Mouse (Mus musculus): ENCODE results near the gene Unc5c.
A peak's percentile ranks its signal among the peaks of the same experiment; 100 is the strongest.

Unc5c gene

DNA sequence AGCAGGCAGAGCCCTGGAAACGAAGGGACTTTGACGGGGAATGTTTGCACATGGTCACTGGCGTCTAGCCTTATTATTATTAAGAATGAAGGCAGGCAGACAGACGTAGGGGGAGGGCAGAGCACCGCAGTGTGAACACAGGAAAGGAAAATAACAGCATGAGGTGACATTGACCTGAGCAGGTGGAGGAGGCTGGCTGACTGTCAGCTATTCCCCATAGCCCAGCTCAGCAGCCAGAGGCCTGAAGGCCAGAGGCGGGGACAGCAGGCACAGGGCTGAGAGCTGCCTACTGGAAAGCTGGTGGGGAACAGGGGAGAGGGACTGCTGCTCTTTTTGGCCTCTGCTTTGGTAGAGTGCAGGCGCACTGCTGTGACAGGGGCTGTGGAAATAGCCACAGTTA lies 345.9 kb downstream of the Unc5c start:
- DNase-seq (ENCODE audit: low read depth, low spot score): no peak

GRCm38 (mm10) chr3:141811348-141811747 lies 346.3 kb downstream of the Unc5c start:
- peak; percentile 72 for DNase-seq (ENCODE audit: low read depth, low spot score)

- DNase-seq (ENCODE audit: low read depth, low spot score): no peak
Measured at GRCm38 (mm10) chr3:141814776-141815175, 349.8 kb downstream of the Unc5c start.

DNA sequence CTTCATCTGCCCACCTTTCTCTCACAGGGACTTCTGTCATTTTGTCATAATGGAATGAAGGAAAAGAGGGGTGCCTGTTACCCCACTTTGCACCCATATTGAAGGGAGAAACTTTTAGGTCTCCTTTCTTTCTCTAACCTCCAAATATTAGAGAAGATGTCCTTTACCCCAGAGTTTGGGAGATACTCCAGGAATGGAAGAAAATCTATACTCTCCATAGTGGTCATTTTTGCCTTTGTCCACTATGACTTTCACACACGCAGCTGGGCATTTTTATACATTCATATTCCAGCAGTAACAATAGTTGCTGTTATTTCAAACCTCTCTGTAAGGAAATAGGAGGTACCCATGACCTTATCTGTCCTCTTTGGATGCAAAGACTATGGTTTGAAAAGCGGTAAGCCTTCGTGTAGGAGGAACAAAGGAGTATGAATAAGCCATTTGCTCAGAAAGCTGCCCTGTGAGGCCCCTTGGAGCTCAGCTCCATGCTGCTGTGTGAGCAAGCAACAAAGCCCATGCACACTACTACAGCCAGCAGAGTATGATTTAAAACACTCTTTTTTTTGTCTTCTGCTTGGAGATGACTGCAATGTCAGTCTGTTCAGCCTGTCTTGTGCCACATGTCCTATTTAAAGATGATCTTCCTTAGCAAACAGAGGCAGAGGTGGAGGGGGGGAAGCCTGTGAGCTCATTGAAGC lies 353.7 kb downstream of the Unc5c start:
- no peak for DNase-seq (ENCODE audit: low read depth, low spot score)

GRCm38 (mm10) chr3:141819331-141819941 lies 354.4 kb downstream of the Unc5c start:
- DNase-seq (ENCODE audit: low read depth, low spot score): peak; percentile 44

- DNase-seq (ENCODE audit: low read depth, low spot score): no peak
Measured at GRCm38 (mm10) chr3:141828301-141828700, 363.3 kb downstream of the Unc5c start.

GRCm38 (mm10) chr3:141831135-141831534 lies 366.1 kb downstream of the Unc5c start:
- DNase-seq (ENCODE audit: low read depth, low spot score): peak; percentile 53

DNA sequence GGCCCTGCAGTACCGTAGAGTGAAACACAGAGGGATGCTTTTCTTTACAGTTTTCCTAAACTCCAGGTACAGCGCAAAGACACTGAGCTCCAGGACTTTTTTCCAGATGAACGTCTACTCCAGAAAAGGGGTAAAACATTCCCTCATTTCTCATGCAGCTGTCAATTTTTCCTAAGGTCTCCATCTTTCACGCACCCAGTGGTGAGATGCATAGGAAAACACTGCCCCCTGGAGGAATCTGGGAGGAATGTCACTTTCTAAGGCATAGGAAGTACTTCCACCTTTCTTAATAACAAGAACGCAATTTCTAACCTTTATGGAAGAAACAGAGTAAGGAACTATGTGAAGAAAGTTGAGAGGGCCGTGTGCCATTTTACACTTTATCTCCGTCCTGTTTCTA lies 373.8 kb downstream of the Unc5c start:
- peak; percentile 56 for DNase-seq (ENCODE audit: low read depth, low spot score)

DNA sequence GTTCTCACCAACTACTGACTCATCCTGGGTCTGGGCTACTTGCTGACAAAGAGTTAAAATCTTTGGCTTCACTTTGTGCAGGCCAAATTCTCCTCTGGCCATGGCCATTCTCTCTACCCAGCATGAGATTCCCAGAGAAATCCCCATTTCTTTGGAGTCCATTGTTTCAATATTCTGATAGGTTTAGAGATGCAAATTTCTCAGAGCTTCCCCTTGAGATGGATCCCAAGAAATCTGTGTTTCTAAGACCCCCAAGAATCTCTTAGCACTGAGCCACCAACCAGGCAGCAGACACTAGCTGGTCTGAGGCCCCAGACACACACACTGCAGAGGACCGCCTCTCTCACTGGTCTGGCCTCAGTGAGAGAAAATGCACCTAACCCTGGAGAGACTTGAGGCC lies 384.2 kb downstream of the Unc5c start:
- peak; percentile 81 for DNase-seq (ENCODE audit: low read depth, low spot score)

- no peak for DNase-seq (ENCODE audit: low read depth, low spot score)
Measured at GRCm38 (mm10) chr3:141850141-141850540, 385.1 kb downstream of the Unc5c start.

DNA sequence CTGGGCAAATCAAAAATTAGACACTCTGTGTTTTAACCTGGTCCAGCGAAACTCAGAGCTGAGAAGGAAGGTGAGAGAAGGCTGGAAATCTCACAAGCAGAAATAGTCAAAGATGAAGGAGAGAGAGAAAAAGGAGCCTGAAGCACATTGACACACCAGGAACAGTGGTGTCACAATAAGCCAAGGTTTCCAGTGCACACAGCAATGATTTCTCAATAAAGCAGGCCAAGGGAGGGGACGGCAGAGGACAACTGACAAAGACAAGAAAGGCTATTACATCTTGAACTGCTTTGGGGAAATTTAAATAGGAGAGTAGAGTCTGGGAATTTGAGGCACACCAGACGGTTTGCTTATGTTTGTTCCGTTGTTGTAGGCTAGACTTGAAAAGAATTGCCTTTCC lies 389.3 kb downstream of the Unc5c start:
- DNase-seq (ENCODE audit: low read depth, low spot score): no peak

- DNase-seq (ENCODE audit: low read depth, low spot score): no peak
Measured at GRCm38 (mm10) chr3:141857123-141857522, 392.1 kb downstream of the Unc5c start.

- peak; percentile 78 for DNase-seq (ENCODE audit: low read depth, low spot score)
Measured at GRCm38 (mm10) chr3:141862816-141863461, 397.9 kb downstream of the Unc5c start.

GRCm38 (mm10) chr3:141871805-141872204 lies 406.8 kb downstream of the Unc5c start:
- DNase-seq (ENCODE audit: low read depth, low spot score): no peak

DNA sequence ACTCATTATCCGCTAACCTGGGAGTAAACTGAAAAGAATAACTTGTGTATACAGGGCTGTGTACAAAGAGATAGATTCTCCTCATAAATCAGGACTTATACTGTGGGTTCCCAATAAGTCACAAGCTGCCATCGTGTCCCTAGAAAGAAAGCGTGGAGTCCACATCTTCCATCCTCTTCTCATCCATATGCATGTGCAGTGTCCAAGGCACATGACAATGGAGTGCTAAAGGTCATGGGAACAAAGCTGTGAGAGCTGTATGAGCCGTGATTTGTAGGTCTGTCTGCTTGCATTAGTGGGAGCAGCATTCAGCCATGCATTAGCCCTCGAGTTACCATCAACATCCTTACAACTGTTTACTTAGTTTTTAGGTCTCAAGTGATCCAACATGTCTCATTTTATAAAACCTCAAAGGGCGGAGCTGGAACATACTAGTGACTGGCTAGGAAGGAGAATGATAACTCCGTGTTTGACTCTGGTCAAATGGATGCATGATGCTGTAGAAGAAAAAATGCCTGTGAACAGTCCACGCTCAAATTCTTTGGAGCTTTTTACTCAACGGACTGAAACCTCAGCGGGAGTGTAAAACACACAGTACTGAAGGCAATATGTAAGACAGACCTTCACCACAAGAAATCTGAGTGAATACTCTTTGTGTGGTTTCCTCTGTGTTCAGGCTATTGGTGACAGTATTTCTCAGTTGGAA lies 407.5 kb downstream of the Unc5c start:
- DNase-seq (ENCODE audit: low read depth, low spot score): no peak

GRCm38 (mm10) chr3:141882496-141882895 lies 417.5 kb downstream of the Unc5c start:
- no peak for DNase-seq (ENCODE audit: low read depth, low spot score)

- DNase-seq (ENCODE audit: low read depth, low spot score): no peak
Measured at GRCm38 (mm10) chr3:141884190-141884589, 419.2 kb downstream of the Unc5c start.

All from ZHBTc4 (cell line).